In the genomic region with DNA sequence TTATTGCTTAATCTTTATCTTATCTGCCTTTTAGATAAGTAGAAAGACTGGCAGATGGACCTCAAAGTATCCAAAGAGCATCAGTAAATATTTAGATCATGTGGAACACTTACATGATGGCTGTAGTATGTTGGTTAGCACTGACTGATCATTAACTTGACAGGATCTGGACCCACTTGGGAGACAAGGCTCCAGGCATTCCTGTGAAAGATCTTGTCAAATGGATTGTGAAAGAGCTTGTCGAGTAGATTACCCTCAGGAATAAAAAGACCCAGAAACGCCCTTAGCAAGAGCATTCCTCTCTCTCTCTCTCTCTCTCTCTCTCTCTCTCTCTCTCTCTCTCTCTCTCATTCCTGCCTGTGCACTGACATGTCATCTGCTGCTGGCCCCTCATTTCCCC, we compare ENCODE assay signal across 15 mouse cellular contexts.
"Had no signal": no experiment of that assay in that cellular context is flagged by ENCODE, and none has a peak within 500 bp of the region (broad histone marks: within the 10 kb centered on the region; RNA-seq: fewer than 3 reads in every experiment).

No protein-coding gene starts in this region.

- ATAC-seq: hindbrain, postnatal 0 days; midbrain, embryonic 13.5 days had no signal

- H3K9ac ChIP-seq: limb, embryonic 12.5 days; liver, embryonic 15.5 days; midbrain, embryonic 13.5 days; neural tube, embryonic 12.5 days had no signal

- H3K27me3 ChIP-seq: limb, embryonic 12.5 days; liver, embryonic 15.5 days; midbrain, embryonic 13.5 days; neural tube, embryonic 12.5 days had no signal

- H3K4me2 ChIP-seq: limb, embryonic 12.5 days; liver, embryonic 15.5 days; midbrain, embryonic 13.5 days; neural tube, embryonic 12.5 days had no signal

- H3K4me3 ChIP-seq: layer of hippocampus, adult 2 months; limb, embryonic 12.5 days; liver, embryonic 15.5 days; midbrain, embryonic 13.5 days; myocyte; neural tube, embryonic 12.5 days had no signal

- H3K9me3 ChIP-seq: limb, embryonic 12.5 days; liver, embryonic 15.5 days; midbrain, embryonic 13.5 days; neural tube, embryonic 12.5 days had no signal

- H3K27ac ChIP-seq: hindbrain, postnatal 0 days; kidney, postnatal 0 days; layer of hippocampus, adult 2 months; limb, embryonic 12.5 days; liver, embryonic 15.5 days; midbrain, embryonic 13.5 days; neural tube, embryonic 12.5 days; stomach, postnatal 0 days had no signal

- DNase-seq: kidney, adult 11 months; kidney, adult 9 months; kidney, postnatal 36 days; liver; right cerebral cortex, postnatal 25 days; thymus, postnatal 4 days had no signal

- H3K36me3 ChIP-seq: limb, embryonic 12.5 days; liver, embryonic 15.5 days had no signal

- H3K4me1 ChIP-seq: limb, embryonic 12.5 days; liver, embryonic 15.5 days; neural tube, embryonic 12.5 days had no signal
